Mouse (Mus musculus) limb, embryonic 14.5 days (tissue): Measurements from ENCODE around the gene Tcn2. TPM values are rescaled to one million over a fixed set of nuclear protein-coding genes. Genes with fewer than 3 reads are reported as not detected.

Experiments used
- ATAC-seq: fragments of 200-750 bp; cut with Nextera tagmentation; 2 replicates; pipeline ENCODE4 v1.8.0; 2017; ENCODE audit warnings: low read depth, moderate number of reproducible peaks, moderate TSS enrichment; ENCODE audit not compliant: low FRiP score
- DNase-seq: peaks from one replicate; pipeline ENCODE4 v3.0.0-alpha.2; 2015; ENCODE audit warnings: low spot score
- H3K27ac ChIP-seq: fragments of 300-500 bp; sonication (generic); replicated peaks from 2 replicates; pipeline ENCODE4 v1.5.1; 2014; ENCODE audit warnings: low read depth, mild to moderate bottlenecking, low read length, moderate library complexity, mixed read lengths
- H3K27me3 ChIP-seq: fragments of 300-500 bp; sonication (generic); 2 replicates; pipeline ENCODE4 v1.6.1; 2014; ENCODE audit warnings: low read length, mixed read lengths; ENCODE audit not compliant: control insufficient read depth, insufficient read depth
- H3K36me3 ChIP-seq: fragments of 300-500 bp; sonication (generic); 2 replicates; pipeline ENCODE4 v1.6.1; 2014; ENCODE audit warnings: mild to moderate bottlenecking, low read length, moderate library complexity, mixed read lengths; ENCODE audit not compliant: control insufficient read depth, insufficient read depth
- H3K4me1 ChIP-seq: fragments of 300-500 bp; sonication (generic); 2 replicates; pipeline ENCODE4 v1.6.1; 2014; ENCODE audit warnings: antibody characterized with exemption, low read length, mixed read lengths; ENCODE audit not compliant: control insufficient read depth, insufficient read depth
- H3K4me2 ChIP-seq: fragments of 300-500 bp; sonication (generic); replicated peaks from 2 replicates; pipeline ENCODE4 v1.6.1; 2014; ENCODE audit warnings: low read depth, mild to moderate bottlenecking, low read length, moderate library complexity; ENCODE audit not compliant: severe bottlenecking
- H3K4me3 ChIP-seq: fragments of 300-500 bp; sonication (generic); replicated peaks from 2 replicates; pipeline ENCODE4 v1.5.1; 2014; ENCODE audit warnings: low read length
- H3K9ac ChIP-seq: fragments of 300-500 bp; sonication (generic); 2 replicates; pipeline ENCODE4 v1.6.1; 2014; ENCODE audit warnings: mild to moderate bottlenecking, low read depth, low read length, moderate library complexity; ENCODE audit not compliant: severe bottlenecking
- H3K9me3 ChIP-seq: fragments of 300-500 bp; sonication (generic); 2 replicates; pipeline ENCODE4 v1.6.1; 2016; ENCODE audit warnings: low read length; ENCODE audit not compliant: control insufficient read depth
- POLR2A ChIP-seq: fragments of 200-500 bp; IDR thresholded peaks from 2 replicates; pipeline ENCODE4 v1.8.0; 2012; ENCODE audit warnings: inconsistent platforms, mild to moderate bottlenecking, moderate library complexity, borderline replicate concordance; ENCODE audit not compliant: insufficient read depth, insufficient read length; ENCODE audit errors: extremely low read depth
- WGBS: fragments of 180-500 bp; shearing (Covaris S2); extraction: QIAGEN DNeasy Blood & Tissue Kit; methylation state at CpG from one replicate; pipeline ENCODE4 v1.1.7; 2014; 5-methylcytosine and 5-hydroxymethylcytosine counted together
- polyA plus RNA-seq, 2 experiments: library from polyadenylated mRNA; depleted of rRNA in 1 of 2; stranded (reverse) in 1 of 2; unstranded in 1 of 2; fragments of >200 nt; fragmentation: Nextera tagmentation in 1 of 2; extraction: Ambion mirVana in 1 of 2; gene quantifications; 2 replicates each; pipeline versions ENCODE4 v1.2.1 to v1.2.3; 2012 to 2014

Tcn2 gene
- polyA plus RNA-seq, 2 experiments = 51.5 to 54.3 TPM

DNA sequence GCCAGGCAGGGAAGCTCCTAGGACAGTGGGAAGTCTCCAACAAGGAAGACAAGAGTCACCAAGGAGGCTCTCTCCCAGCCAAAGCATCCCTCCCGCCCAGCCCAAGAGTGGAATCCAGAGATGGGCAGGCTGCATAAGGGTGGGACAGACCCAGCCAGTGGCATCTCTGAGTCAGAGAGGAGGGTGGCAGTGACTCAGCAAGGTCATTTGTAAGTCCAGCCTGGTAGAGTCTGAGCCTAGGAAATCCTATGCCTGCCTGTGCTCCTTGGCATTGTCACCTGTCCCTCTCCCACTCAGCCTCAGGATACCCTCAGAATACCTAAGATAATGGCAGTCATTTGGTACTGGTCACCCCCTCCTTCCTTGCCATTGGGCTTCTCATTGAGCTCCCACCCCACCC is 26.5 kb downstream of the Tcn2 start:
- WGBS = 88% methylated on average over 1 of the region's 1 CpGs
- H3K27me3 ChIP-seq = no peaks in the 10 kb centered on the region
- H3K27ac ChIP-seq = no peak overlapping the region
- H3K4me3 ChIP-seq = no peak overlapping the region
- H3K36me3 ChIP-seq = 0 out of 2 replicates have a peak, but pooled peaks cover 2% of the 10 kb centered on the region
- DNase-seq (no peak), ATAC-seq (no peak)
- H3K9me3 ChIP-seq = no peaks in the 10 kb centered on the region
- H3K9ac ChIP-seq = no peak overlapping the region
- TF ChIP-seq POLR2A = no peak
- H3K4me1 ChIP-seq = no peaks in the 10 kb centered on the region
- no peak overlapping the region for H3K4me2 ChIP-seq

DNA sequence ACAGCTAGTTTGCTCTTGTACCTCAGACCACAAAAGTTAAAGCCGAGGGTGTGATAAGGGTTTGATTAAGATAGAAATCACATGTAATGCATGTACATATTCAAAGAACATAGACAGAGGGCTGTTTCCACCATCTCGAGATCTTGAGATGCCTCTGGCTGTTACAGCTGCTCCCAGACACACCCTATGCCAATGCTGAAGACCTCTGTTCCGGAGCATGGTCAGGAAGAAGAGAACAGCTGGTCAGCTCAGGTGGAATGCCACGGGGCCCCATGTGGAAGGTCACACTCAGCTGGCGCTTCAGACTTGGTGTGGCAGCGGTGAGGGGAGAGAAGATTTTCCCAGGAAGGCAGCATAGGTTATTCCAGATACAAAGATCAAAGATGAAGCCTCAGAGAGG is 27.3 kb downstream of the Tcn2 start:
- no peak overlapping the region for H3K4me3 ChIP-seq
- no peak overlapping the region for H3K4me2 ChIP-seq
- H3K36me3 ChIP-seq = 0 out of 2 replicates have a peak, but pooled peaks cover 2% of the 10 kb centered on the region
- no peaks in the 10 kb centered on the region for H3K27me3 ChIP-seq
- H3K27ac ChIP-seq = no peak overlapping the region
- no peak overlapping the region for H3K9ac ChIP-seq
- no peaks in the 10 kb centered on the region for H3K4me1 ChIP-seq
- ATAC-seq (no peak), DNase-seq (no peak)
- TF ChIP-seq POLR2A = no peak
- H3K9me3 ChIP-seq = no peaks in the 10 kb centered on the region
- WGBS = 76% methylated on average over 6 of the region's 6 CpGs

DNA sequence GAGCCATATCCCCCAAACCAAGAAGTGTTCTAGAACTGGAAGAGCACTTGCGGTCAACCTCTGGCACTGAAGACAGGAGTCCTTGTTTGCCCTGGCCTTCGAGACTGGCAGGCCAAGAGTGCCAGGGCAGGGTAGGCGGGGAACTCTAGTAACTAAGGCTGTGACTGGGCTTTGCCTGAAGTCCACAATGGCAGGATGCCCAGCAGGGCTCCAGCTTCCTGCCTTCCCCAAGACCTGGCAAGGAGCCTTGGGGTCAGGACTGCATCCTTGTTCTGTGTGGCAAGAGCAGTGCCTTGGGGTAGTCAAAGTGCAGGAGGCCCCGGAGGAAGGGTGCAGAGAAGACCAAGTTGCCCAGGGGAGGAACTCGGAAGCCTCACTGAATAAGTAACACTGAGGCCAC is 28.9 kb downstream of the Tcn2 start:
- H3K4me1 ChIP-seq = no peaks in the 10 kb centered on the region
- H3K36me3 ChIP-seq = peaks cover 6% of the 10 kb centered on the region
- H3K4me3 ChIP-seq = no peak overlapping the region
- no peaks in the 10 kb centered on the region for H3K27me3 ChIP-seq
- H3K27ac ChIP-seq = no peak overlapping the region
- H3K9ac ChIP-seq = no peak overlapping the region
- WGBS = 81% methylated on average over 5 of the region's 5 CpGs
- no peak for TF ChIP-seq POLR2A
- H3K4me2 ChIP-seq = no peak overlapping the region
- no peak for ATAC-seq
- no peaks in the 10 kb centered on the region for H3K9me3 ChIP-seq
- DNase-seq = no peak

DNA sequence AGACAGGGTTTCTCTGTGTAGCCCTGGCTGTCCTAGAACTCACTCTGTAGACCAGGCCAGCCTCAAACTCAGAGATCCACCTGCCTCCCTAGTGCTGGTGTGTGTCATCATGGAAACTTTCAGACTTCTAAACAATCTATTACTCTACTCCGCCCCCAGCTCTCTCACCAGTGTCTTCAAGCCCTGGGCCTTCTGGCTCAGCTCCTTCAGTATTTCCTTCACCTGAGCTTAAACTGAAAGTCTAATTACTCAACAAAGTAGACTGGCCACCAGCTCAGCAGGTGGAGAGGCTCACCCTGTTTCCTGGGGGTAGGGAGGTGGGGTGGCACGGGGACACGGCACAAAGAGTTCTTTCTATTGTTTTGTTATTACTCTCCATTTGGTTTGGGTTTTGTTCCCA is 29.4 kb downstream of the Tcn2 start:
- no peaks in the 10 kb centered on the region for H3K4me1 ChIP-seq
- no peak overlapping the region for H3K9ac ChIP-seq
- DNase-seq = no peak
- no peaks in the 10 kb centered on the region for H3K27me3 ChIP-seq
- 88% methylated on average over 3 of the region's 3 CpGs for WGBS
- H3K36me3 ChIP-seq = peaks cover 6% of the 10 kb centered on the region
- no peak for TF ChIP-seq POLR2A
- no peak overlapping the region for H3K4me2 ChIP-seq
- no peaks in the 10 kb centered on the region for H3K9me3 ChIP-seq
- ATAC-seq = no peak
- H3K27ac ChIP-seq = no peak overlapping the region
- H3K4me3 ChIP-seq = no peak overlapping the region

DNA sequence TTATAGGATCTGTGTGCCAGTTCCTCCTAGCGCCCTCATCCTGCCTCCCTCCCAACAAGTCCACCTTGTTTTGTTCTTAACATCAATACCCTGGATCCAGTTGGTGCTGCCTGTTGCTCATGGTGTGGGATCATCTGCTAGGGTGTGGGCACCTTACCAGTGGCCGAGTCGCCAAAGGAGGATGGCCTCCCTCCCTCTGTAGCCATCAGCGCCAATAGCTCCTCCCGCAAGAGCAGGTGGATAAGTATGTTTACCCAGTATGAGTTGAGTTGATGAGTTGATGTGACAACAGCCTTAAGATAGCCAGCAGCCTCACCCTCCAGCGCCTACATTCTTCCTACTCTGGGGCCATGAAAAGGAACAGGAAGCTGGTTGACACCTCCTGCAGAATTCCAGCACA is 31.7 kb downstream of the Tcn2 start:
- ATAC-seq (no peak), DNase-seq (no peak)
- Histone ChIP-seq H3K9ac (no peak overlapping the region), H3K27me3 (no peaks in the 10 kb centered on the region), H3K36me3 (peaks cover 9% of the 10 kb centered on the region), H3K4me1 (no peaks in the 10 kb centered on the region), H3K9me3 (no peaks in the 10 kb centered on the region), H3K27ac (no peak overlapping the region), H3K4me2 (no peak overlapping the region), H3K4me3 (no peak overlapping the region)
- WGBS = 76% methylated on average over 6 of the region's 6 CpGs
- TF ChIP-seq POLR2A = no peak

DNA sequence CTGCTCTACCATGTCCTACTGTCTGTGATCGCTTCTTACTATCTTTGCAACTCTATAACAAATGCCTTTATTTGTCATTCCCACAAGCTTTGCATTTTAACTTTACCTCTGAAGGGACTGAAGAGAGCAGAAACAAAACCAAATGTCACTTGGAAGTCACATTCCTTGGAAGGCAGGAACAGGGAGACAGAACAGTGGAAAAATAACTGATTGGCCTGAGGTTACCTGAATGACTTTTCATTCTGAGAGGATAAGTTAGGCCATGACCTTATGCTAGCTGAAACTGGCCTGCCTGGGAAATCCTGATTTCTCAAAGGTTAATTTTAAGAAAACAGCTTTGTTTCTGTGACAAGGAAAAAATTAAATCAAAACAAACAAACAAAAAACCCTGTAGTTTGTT is 36.0 kb downstream of the Tcn2 start:
- Histone ChIP-seq H3K4me2 (no peak overlapping the region), H3K4me1 (no peaks in the 10 kb centered on the region), H3K9me3 (no peaks in the 10 kb centered on the region), H3K4me3 (no peak overlapping the region), H3K27ac (no peak overlapping the region), H3K9ac (no peak overlapping the region), H3K27me3 (no peaks in the 10 kb centered on the region), H3K36me3 (peaks cover 9% of the 10 kb centered on the region)
- no peak for TF ChIP-seq POLR2A
- DNase-seq = no peak
- WGBS = 91% methylated on average over 1 of the region's 1 CpGs
- no peak for ATAC-seq
